Mouse (Mus musculus): ENCODE data around the gene Dlx3. TPM values are rescaled to one million over a fixed set of nuclear protein-coding genes. Genes with fewer than 3 reads are reported as not detected.

Gene Dlx3
- polyA plus RNA-seq, 1 experiment from 2014 or later, result 0.11 TPM

DNA sequence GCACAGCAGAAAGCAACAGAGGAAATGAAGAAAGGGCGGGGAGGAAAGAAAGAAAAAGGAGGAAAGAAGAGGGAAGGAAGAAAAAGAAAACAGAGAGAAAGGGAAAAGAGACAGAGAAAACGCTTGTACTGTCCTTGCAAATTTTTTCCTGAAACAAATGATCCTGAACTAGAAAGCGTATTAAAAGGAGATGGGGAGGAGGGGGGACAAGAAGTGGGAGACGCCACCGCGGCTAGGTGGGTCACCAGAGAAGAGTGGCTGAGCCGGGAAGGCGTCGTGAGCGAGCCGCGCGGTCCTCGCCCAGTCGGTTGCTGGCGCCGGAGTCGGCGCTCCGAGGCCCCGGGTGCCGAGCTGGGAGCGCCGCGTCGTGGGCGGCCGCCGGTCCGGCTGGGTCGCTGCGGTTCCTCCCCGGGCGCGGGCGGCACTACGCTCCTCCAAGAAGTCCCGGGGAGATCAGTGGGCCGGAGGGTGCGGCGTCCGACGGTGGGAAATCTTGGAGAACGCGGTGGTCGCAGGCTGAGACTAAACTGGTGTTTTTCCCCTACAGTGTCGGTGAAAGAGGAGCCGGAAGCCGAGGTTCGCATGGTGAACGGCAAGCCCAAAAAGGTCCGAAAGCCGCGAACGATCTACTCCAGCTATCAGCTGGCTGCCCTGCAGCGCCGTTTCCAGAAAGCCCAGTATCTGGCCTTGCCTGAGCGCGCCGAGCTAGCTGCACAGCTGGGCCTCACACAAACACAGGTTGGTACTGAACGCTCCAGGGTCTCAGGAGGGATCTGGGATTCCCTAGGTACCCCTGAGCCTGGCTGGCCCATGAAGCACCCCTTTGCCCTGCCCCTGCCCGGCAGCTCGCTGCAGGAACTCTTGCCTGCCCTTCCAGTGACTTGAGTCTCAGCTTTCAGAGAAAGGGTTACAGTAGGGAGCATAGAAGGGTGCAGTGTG, 1.5 kb downstream of the Dlx3 start:
- no peak for TF ChIP-seq CTCF (IDR thresholded peaks at IDR 0.05; ENCODE audit: low read depth)
- no peak overlapping the region for H3K27ac ChIP-seq (ENCODE audit: low read depth)
- no peaks in the 10 kb centered on the region for H3K36me3 ChIP-seq (ENCODE audit: insufficient read depth)
- peaks cover 65% of the 10 kb centered on the region for H3K27me3 ChIP-seq (ENCODE audit: insufficient read depth, low read length)
- H3K9ac ChIP-seq, result peak overlapping the region; percentile 41
- H3K4me3 ChIP-seq (ENCODE audit: low read depth, low read length), result peak overlapping the region; percentile 39
- DNase-seq (peak; percentile 60), ATAC-seq (ENCODE audit: insufficient read depth) (no peak)
- no peaks in the 10 kb centered on the region for H3K9me3 ChIP-seq (ENCODE audit: low read depth, low read length)
- 2% methylated on average over 63 of the region's 63 CpGs for WGBS
- 0 out of 2 replicates have a peak, but pooled peaks cover 3% of the 10 kb centered on the region for H3K4me1 ChIP-seq (ENCODE audit: insufficient read depth)
- peak overlapping the region; percentile 77 for H3K4me2 ChIP-seq

- H3K4me3 ChIP-seq (ENCODE audit: low read depth, low read length), result 0 out of 2 replicates have a peak overlapping the region, but pooled peaks have one; percentile 39
- ATAC-seq (ENCODE audit: insufficient read depth) (no peak), DNase-seq (no peak)
- no peak overlapping the region for H3K27ac ChIP-seq (ENCODE audit: low read depth)
- no peak overlapping the region for H3K9ac ChIP-seq
- peaks cover 65% of the 10 kb centered on the region for H3K27me3 ChIP-seq (ENCODE audit: insufficient read depth, low read length)
- H3K36me3 ChIP-seq (ENCODE audit: insufficient read depth), result no peaks in the 10 kb centered on the region
- H3K4me1 ChIP-seq (ENCODE audit: insufficient read depth), result 0 out of 2 replicates have a peak, but pooled peaks cover 7% of the 10 kb centered on the region
- TF ChIP-seq CTCF (IDR thresholded peaks at IDR 0.05; ENCODE audit: low read depth), result no peak
- H3K9me3 ChIP-seq (ENCODE audit: low read depth, low read length), result no peaks in the 10 kb centered on the region
- 53% methylated on average over 6 of the region's 6 CpGs for WGBS
- H3K4me2 ChIP-seq, result peak overlapping the region; percentile 77
Observed at GRCm38 (mm10) chr11:95122100-95122489, 2.2 kb downstream of the Dlx3 start.

GRCm38 (mm10) chr11:95125366-95125948, 5.5 kb downstream of the Dlx3 start:
- ATAC-seq (ENCODE audit: insufficient read depth), result 0 out of 2 replicates have a peak, but pooled peaks have one; percentile 4
- Histone ChIP-seq H3K4me3 (ENCODE audit: low read depth, low read length) (no peak overlapping the region), H3K27ac (ENCODE audit: low read depth) (no peak overlapping the region), H3K4me2 (no peak overlapping the region), H3K4me1 (ENCODE audit: insufficient read depth) (0 out of 2 replicates have a peak, but pooled peaks cover 7% of the 10 kb centered on the region), H3K36me3 (ENCODE audit: insufficient read depth) (no peaks in the 10 kb centered on the region), H3K9ac (no peak overlapping the region), H3K9me3 (ENCODE audit: low read depth, low read length) (no peaks in the 10 kb centered on the region), H3K27me3 (ENCODE audit: insufficient read depth, low read length) (peaks cover 44% of the 10 kb centered on the region)
- 14% methylated on average over 7 of the region's 7 CpGs for WGBS
- DNase-seq, result no peak
- no peak for TF ChIP-seq CTCF (IDR thresholded peaks at IDR 0.05; ENCODE audit: low read depth)

DNA sequence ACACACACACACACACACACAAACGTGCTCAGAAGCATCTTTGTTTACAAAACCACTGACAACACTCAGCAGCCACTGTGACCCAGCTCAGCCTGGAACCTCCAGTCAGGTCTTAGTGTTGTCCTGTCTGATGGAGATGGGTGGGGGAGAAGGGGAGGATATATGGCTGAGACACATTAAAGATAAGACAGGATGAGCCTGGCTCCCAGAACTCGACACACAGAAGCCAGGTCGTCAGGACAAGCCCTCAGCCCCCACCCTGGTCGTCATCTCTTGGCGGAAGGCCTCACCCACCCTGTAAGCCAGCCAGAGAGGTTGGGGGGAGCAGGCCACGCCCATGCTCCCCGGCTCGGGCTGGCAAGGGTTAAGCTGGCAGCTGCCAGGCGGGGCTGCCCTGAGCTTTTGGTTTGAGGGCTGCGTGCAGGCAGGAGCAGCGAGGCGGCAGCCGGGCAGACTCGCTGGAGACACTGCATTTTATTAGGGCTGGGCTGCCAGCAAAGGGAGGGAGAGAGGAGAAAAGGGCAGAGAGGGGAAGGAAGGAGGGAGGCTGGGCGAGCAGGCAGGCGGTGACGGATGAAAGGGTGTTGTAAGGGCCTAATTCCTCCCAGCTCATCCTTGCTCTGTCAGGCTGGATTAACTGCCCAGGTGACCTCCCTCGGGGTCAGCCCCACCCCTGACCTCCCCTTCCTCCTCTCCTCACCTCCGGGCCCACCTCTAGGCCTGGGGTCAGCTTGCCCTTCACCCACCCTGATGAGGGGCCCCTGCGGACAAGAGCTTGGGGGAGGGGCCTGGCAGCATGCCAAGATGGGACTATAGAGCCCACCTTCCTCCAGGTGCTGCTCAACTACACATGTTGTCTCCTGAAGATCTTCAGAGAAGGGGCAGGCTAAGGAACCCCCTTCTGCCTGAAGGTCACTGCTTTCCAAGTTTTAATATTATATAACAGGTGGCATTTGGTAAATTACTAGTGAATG, 6.6 kb downstream of the Dlx3 start:
- H3K4me1 ChIP-seq (ENCODE audit: insufficient read depth), result 0 out of 2 replicates have a peak, but pooled peaks cover 7% of the 10 kb centered on the region
- no peaks in the 10 kb centered on the region for H3K9me3 ChIP-seq (ENCODE audit: low read depth, low read length)
- peak overlapping the region; percentile 46 for H3K4me2 ChIP-seq
- no peak overlapping the region for H3K9ac ChIP-seq
- 2% methylated on average over 20 of the region's 20 CpGs for WGBS
- 0 out of 2 replicates have a peak, but pooled peaks have one; percentile 5 for TF ChIP-seq CTCF (IDR thresholded peaks at IDR 0.05; ENCODE audit: low read depth)
- H3K27me3 ChIP-seq (ENCODE audit: insufficient read depth, low read length), result peaks cover 33% of the 10 kb centered on the region
- H3K27ac ChIP-seq (ENCODE audit: low read depth), result no peak overlapping the region
- H3K4me3 ChIP-seq (ENCODE audit: low read depth, low read length), result no peak overlapping the region
- no peaks in the 10 kb centered on the region for H3K36me3 ChIP-seq (ENCODE audit: insufficient read depth)
- peak; percentile 77 for DNase-seq
- peak; percentile 22; the same call in 1 of the 2 replicates for ATAC-seq (ENCODE audit: insufficient read depth)

DNA sequence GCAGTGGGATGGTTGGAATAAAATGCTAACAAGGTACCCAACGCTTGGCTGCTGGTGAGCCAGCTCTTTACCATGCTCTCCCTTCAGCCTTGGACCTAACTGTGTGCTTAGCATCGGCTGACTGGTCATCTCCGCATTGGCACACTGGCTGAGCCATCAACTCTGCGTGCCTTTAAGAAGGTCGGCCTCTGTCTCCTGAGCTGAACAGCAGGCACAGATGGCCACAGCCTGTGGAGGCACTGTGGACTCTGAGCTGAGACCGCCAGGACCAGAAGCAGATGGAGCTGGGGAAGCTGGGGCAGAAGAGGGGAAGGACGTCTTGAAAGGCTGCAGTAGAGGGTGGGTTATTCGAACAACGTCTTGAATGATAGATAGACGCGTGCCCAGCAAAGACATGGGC, 8.4 kb downstream of the Dlx3 start:
- 67% methylated on average over 11 of the region's 11 CpGs for WGBS
- Histone ChIP-seq H3K9ac (no peak overlapping the region), H3K27me3 (ENCODE audit: insufficient read depth, low read length) (peaks cover 15% of the 10 kb centered on the region), H3K4me3 (ENCODE audit: low read depth, low read length) (no peak overlapping the region), H3K4me2 (no peak overlapping the region), H3K36me3 (ENCODE audit: insufficient read depth) (no peaks in the 10 kb centered on the region), H3K27ac (ENCODE audit: low read depth) (no peak overlapping the region), H3K9me3 (ENCODE audit: low read depth, low read length) (no peaks in the 10 kb centered on the region), H3K4me1 (ENCODE audit: insufficient read depth) (0 out of 2 replicates have a peak, but pooled peaks cover 7% of the 10 kb centered on the region)
- ATAC-seq (ENCODE audit: insufficient read depth), result no peak
- TF ChIP-seq CTCF (IDR thresholded peaks at IDR 0.05; ENCODE audit: low read depth), result no peak
- no peak for DNase-seq

- peaks cover 3% of the 10 kb centered on the region; the same call in 1 of the 2 replicates for H3K27me3 ChIP-seq (ENCODE audit: insufficient read depth, low read length)
- no peak overlapping the region for H3K4me3 ChIP-seq (ENCODE audit: low read depth, low read length)
- H3K4me1 ChIP-seq (ENCODE audit: insufficient read depth), result 0 out of 2 replicates have a peak, but pooled peaks cover 7% of the 10 kb centered on the region
- no peak for DNase-seq
- H3K9me3 ChIP-seq (ENCODE audit: low read depth, low read length), result no peaks in the 10 kb centered on the region
- TF ChIP-seq CTCF (IDR thresholded peaks at IDR 0.05; ENCODE audit: low read depth), result no peak
- H3K9ac ChIP-seq, result no peak overlapping the region
- 50% methylated on average over 17 of the region's 17 CpGs for WGBS
- no peak overlapping the region for H3K4me2 ChIP-seq
- H3K36me3 ChIP-seq (ENCODE audit: insufficient read depth), result no peaks in the 10 kb centered on the region
- peak; percentile 47; the same call in 1 of the 2 replicates for ATAC-seq (ENCODE audit: insufficient read depth)
- H3K27ac ChIP-seq (ENCODE audit: low read depth), result no peak overlapping the region
Observed at GRCm38 (mm10) chr11:95130668-95131252, 10.8 kb downstream of the Dlx3 start.

Data from lung, embryonic 14.5 days (tissue).